Mouse (Mus musculus): ENCODE results near the gene Senp7. TPM values are rescaled to one million over a fixed set of nuclear protein-coding genes. Genes with fewer than 3 reads are reported as not detected.
"Not testable (repeated sequence)": the region's sequence is repeated elsewhere in the genome, so short reads cannot be mapped to it uniquely, and the experiment has no call there.

Senp7 gene
- polyA plus RNA-seq, 1 experiment from 2014 or later, result 7.4 TPM

DNA sequence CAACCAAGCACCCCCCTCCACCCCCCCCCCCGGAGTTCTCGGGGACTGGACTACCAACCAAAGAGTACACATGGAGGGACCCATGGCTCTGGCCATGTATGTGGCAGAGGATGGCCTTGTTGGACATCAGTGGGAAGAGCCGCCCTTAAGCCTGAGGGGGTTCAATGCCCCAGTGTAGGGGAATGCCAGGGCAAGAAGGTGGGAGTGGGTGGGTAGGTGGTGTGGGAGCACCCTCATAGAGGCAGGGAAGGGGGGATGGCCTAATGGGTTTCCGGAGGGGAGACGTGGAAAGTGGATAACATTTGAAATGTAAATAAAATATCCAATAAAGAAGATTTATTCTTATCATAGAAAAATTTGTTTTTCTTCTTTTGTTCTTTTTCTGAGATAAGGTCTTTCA is 89.5 kb downstream of the Senp7 start:
- H3K27ac ChIP-seq; H3K79me2 ChIP-seq (ENCODE audit: inconsistent target); H3K36me3 ChIP-seq (ENCODE audit: inconsistent target); H3K4me3 ChIP-seq (ENCODE audit: inconsistent target): not testable (repeated sequence)
- WGBS (ENCODE audit: missing documents), result 100% methylated on average over 3 of the region's 5 CpGs

DNA sequence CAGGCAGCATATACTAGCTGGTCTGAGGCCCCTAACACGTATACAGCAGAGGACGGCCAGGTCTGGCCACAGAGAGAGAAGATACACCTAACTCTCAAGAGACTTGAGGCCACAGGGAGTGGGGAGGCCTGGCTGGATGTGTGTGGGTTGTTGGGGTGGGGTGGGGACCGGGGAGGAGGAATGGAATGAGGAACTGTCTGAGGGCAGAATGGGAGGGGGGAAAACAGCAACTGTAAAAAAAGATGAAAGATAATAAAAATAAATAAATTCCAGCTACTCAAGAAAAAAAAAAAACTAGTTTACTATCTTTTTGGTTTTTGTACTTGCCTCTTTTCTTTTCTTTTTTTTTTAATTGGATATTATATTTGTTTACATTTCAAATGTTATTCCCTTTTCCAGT is 91.8 kb downstream of the Senp7 start:
- 65% methylated on average over 2 of the region's 3 CpGs for WGBS (ENCODE audit: missing documents)
- Histone ChIP-seq H3K4me3 (ENCODE audit: inconsistent target) (no peak overlapping the region), H3K79me2 (ENCODE audit: inconsistent target) (no peaks in the 10 kb centered on the region)

DNA sequence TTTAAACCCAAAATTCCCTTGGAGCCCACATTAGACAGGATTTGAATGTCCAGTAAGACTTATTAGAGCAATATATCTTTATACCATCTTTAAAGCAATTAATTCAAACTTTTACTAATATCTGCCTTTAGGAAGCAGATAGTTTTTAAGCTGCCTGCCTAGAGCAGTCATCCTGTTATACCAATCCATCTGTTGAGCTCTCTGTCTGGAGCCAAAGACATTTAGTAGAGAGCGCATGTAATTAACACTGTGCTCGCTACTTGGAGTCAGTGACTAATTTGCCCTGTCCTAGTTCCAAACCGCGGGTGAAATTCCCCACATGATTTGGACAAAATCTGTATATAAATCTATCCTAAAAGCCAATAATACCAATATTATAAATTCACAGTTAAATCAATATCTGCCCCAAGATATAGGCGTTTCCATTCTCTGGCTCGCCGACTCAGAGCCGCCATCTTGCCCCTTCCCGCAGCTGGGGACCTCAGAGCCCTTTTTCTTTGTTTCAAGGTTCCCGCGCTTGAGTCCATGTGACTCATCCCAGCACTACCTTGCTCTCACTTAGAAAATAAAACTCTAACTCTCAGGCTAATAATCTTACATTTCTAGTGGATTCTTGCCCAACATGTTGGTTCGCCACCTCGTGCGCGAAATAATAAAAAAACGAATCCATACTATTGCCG is 96.9 kb downstream of the Senp7 start:
- WGBS (ENCODE audit: missing documents), result 94% methylated on average over 17 of the region's 17 CpGs
- Histone ChIP-seq H3K36me3 (ENCODE audit: inconsistent target) (no peaks in the 10 kb centered on the region), H3K79me2 (ENCODE audit: inconsistent target) (no peaks in the 10 kb centered on the region), H3K27ac (no peak overlapping the region), H3K4me3 (ENCODE audit: inconsistent target) (no peak overlapping the region)

More for the DNA sequence above, 91.8 kb downstream of the Senp7 start:
- Histone ChIP-seq H3K27ac (no peak overlapping the region), H3K36me3 (ENCODE audit: inconsistent target) (no peaks in the 10 kb centered on the region)

DNA sequence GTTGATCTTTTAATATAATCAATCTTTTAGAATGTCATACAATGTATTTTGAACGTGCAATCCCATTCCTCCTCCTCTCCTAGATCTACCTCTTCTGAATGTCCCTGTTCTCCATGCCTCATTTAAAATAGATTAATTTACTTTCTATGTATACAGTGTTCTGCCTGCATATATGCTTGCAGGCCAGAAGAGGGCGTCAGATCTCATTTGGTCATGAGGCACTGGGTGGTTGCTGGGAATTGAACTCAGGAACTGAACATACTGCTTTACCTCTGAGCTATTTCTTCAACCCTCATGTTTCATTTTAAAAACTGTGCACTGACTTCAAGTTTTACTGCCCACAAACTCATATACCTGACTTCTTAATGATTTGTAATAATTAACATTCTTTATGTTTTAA is 99.5 kb downstream of the Senp7 start:
- Histone ChIP-seq H3K27ac (no peak overlapping the region), H3K36me3 (ENCODE audit: inconsistent target) (no peaks in the 10 kb centered on the region), H3K79me2 (ENCODE audit: inconsistent target) (no peaks in the 10 kb centered on the region), H3K4me3 (ENCODE audit: inconsistent target) (no peak overlapping the region)
- 88% methylated on average over 2 of the region's 2 CpGs for WGBS (ENCODE audit: missing documents)

DNA sequence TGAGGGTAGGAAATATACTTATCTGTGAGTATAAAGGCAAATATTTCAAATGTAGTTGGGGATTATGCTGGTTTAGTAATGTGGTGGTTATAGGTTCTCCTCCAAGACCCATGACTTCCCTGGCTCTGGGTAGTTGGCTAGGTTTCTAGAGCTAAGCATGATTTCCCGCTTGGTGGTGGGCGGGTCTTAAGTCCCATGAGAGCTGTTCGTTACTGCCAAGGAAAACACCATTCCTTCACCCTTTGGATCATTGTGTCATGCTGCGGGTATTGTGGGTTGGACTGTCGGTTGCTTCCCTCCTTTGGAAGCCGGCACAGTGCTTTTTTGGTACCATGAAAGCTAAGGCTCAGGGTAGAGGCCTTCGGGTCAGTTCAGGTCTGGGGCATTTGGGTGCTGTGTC is 115.3 kb downstream of the Senp7 start:
- no peak overlapping the region for H3K27ac ChIP-seq
- no peaks in the 10 kb centered on the region for H3K79me2 ChIP-seq (ENCODE audit: inconsistent target)
- H3K4me3 ChIP-seq (ENCODE audit: inconsistent target), result no peak overlapping the region
- peaks cover 10% of the 10 kb centered on the region; the same call in 1 of the 2 replicates for H3K36me3 ChIP-seq (ENCODE audit: inconsistent target)
- WGBS (ENCODE audit: missing documents), result over 99% methylated on average over 7 of the region's 7 CpGs

DNA sequence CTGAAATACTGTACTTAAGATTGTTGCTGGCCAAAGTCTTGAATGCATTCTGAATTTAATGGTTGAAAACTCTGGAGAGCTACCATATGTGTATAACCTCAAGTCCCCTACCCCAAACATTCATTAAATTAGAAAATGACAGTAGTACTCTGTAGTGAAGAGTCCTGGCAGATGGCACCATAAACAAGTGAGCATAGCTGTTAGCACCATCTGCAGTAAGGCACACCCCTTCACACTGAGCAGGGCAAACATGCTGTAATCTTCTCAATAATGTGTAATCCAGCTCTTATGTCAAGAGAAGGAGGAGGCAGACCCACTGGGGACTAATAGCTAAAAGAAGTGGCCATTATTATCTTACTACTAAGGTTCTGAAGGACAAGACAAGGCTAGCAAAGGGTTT is 122.1 kb downstream of the Senp7 start:
- Histone ChIP-seq H3K4me3 (ENCODE audit: inconsistent target) (no peak overlapping the region), H3K27ac (no peak overlapping the region), H3K79me2 (ENCODE audit: inconsistent target) (no peaks in the 10 kb centered on the region), H3K36me3 (ENCODE audit: inconsistent target) (peaks cover 29% of the 10 kb centered on the region; the same call in 1 of the 2 replicates)

DNA sequence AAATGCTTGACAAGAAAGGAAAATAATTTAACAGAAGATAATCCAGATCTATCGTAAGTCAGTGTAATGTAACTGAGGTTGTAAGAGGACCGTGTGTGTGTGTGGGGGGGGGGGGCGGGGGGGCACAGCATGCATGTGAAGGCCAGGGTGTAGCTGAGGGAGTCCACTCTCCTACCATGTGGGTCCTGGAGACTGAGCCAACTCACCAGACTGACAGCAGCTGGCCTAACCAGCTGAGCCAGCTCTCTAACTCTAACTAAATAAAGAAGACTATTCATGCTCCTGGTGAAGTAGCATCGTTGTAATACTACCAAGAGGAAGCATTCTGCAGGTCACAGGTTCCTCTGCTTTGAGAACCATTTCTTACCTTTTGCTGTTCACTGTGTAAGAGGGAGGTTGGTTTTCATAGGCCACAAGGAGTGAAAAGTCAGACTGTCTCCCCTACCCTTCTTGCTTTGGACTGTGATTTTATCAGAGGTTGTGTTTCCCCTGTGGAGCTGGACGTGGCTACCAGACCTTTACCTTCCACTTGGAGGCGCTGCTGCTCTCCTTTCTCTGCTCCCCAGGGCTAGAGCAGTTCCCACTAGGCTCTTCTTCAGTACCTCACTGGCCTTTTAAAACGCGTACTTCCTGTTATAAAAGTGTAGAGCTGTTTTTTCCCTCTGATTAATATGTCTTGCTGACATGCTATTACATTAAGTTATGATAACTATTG is 127.9 kb downstream of the Senp7 start:
- no peaks in the 10 kb centered on the region for H3K79me2 ChIP-seq (ENCODE audit: inconsistent target)
- 91% methylated on average over 8 of the region's 8 CpGs for WGBS (ENCODE audit: missing documents)
- no peak overlapping the region for H3K4me3 ChIP-seq (ENCODE audit: inconsistent target)
- peaks cover 29% of the 10 kb centered on the region; the same call in 1 of the 2 replicates for H3K36me3 ChIP-seq (ENCODE audit: inconsistent target)
- H3K27ac ChIP-seq, result no peak overlapping the region

DNA sequence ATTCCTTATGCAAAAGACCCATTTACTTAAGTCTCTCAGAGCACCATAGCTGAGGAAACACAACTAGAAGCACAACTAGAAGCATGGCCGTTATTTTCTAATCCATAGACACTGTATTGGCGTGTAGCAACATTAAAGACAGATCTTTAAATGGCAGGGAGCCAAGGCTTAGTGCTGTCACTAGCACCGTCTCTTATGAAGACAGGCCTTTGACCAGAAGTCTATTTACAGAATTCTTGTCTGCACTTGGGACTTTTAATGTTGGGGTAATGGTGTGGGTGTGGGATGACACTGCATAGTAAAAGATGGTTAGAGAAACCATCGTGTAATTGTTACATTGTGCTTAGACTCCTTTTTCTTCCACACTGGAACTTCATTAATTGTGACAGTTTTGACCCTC is 138.7 kb downstream of the Senp7 start:
- no peak overlapping the region for H3K27ac ChIP-seq
- WGBS (ENCODE audit: missing documents), result 93% methylated on average over 4 of the region's 4 CpGs
- no peaks in the 10 kb centered on the region for H3K79me2 ChIP-seq (ENCODE audit: inconsistent target)
- peaks cover 20% of the 10 kb centered on the region; the same call in 1 of the 2 replicates for H3K36me3 ChIP-seq (ENCODE audit: inconsistent target)
- no peak overlapping the region for H3K4me3 ChIP-seq (ENCODE audit: inconsistent target)

DNA sequence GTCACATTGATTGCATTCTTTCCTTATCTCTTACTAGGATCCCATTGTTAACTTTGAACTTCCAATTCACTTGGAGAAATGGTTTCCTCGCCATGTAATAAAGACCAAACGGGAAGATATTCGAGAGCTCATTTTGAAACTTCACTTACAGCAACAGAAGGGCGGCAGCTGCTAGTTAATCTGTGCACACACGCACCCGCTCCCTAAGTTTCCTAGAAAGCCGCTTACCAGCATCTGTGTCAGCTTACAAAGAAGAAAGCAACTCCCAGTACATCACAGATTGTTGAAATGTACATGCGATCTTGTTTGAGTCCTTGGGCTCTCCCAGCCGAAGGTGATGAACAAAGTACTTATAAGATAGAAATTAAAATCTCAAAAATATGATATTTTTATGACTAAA is 140.1 kb downstream of the Senp7 start:
- Histone ChIP-seq H3K36me3 (ENCODE audit: inconsistent target) (peaks cover 20% of the 10 kb centered on the region; the same call in 1 of the 2 replicates), H3K4me3 (ENCODE audit: inconsistent target) (no peak overlapping the region), H3K79me2 (ENCODE audit: inconsistent target) (no peaks in the 10 kb centered on the region), H3K27ac (no peak overlapping the region)
- WGBS (ENCODE audit: missing documents), result 97% methylated on average over 9 of the region's 9 CpGs

DNA sequence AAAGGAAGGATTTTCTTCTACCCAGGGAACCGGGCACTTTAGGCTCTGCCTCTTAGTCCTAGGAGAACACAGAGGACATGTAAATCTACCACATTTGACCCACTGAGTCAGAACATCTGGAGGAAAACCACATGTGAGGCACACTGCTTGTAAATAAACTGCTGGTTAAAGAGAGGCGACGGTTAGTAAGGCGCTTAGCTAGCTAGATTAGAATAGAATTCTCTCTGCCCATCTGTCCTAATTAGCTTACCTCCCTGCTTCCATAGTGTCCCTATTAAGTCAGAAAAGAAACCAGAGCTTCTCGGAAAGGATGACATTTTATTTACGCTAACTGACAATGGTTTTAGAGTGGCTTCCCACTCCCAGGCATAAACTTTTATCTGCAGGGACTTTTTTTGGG is 155.9 kb downstream of the Senp7 start, which contains the start of gene Impg2:
Impg2 (plus strand) TSS at position 263 of the 400 bp plus-strand sequence.
- WGBS (ENCODE audit: missing documents), result 95% methylated on average over 6 of the region's 6 CpGs
- no peak within 1 kb of the TSS for H3K4me3 ChIP-seq (ENCODE audit: inconsistent target)
- H3K79me2 ChIP-seq (ENCODE audit: inconsistent target), result no peaks in the 10 kb centered on the region
- H3K36me3 ChIP-seq (ENCODE audit: inconsistent target), result no peaks in the 10 kb centered on the region
- no peak within 1 kb of the TSS for H3K27ac ChIP-seq

DNA sequence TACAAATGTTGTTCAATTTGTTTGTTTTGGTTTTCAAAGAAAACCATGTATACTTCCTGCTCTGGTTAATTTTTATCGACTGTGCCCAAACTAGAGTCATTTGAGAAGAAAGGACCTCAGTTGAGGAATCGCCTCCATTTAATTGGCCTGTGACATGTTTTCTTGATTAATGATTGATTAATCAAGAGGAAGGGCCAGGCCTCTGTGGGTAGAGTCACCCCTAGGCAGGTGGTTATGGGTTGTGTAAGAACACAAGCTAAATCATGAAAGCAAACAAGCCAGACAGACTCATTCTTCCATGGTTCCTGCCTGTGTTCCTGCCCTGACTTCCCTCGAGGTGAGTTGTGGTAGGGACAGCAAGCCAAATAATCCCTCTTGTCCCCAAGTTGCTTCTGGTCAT is 164.6 kb downstream of the Senp7 start:
- no peaks in the 10 kb centered on the region for H3K36me3 ChIP-seq (ENCODE audit: inconsistent target)
- WGBS (ENCODE audit: missing documents), result 84% methylated on average over 3 of the region's 3 CpGs
- no peak overlapping the region for H3K27ac ChIP-seq
- H3K79me2 ChIP-seq (ENCODE audit: inconsistent target), result no peaks in the 10 kb centered on the region
- H3K4me3 ChIP-seq (ENCODE audit: inconsistent target), result no peak overlapping the region

DNA sequence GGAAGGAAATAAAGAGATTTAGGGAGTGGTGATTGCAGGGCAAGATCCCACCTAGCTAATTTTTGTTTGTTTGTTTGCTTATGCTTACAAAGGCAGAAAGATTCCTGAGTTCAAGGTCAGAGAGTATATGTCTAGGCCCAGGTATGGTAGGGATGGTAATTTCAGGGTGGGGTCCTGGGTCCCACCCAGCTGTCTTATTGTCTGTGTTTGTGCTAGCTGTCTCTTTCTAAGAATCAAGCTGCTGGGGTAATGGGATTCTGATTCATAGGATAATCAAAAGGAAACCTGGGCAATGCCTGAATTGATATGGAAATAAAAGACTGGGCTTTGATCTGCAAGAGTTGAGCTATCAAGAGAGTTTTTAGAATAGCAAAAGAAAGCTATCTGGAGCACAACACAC is 179.5 kb downstream of the Senp7 start:
- H3K27ac ChIP-seq, result no peak overlapping the region
- H3K4me3 ChIP-seq (ENCODE audit: inconsistent target), result no peak overlapping the region
- H3K79me2 ChIP-seq (ENCODE audit: inconsistent target), result no peaks in the 10 kb centered on the region
- H3K36me3 ChIP-seq (ENCODE audit: inconsistent target), result no peaks in the 10 kb centered on the region

DNA sequence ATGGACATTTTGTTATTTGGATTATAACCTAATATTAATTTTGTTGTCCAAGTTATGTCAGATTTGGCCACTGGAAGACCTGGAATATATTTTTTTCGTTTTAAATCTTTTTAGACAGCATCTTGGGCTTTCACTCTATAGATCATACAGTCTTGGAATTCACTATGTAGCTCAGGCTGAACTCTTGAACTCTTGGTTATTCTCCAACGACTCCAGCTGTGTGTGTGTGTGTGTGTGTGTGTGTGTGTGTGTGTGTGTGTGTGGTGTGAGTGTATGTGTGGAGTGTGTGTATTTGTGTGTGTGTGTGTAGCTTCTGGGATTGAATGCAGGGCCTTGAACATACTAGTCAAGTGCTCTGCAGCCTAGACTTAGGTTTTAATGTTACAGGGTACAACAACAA is 181.3 kb downstream of the Senp7 start:
- no peak overlapping the region for H3K4me3 ChIP-seq (ENCODE audit: inconsistent target)
- no peak overlapping the region for H3K27ac ChIP-seq
- 61% methylated on average over 2 of the region's 2 CpGs for WGBS (ENCODE audit: missing documents)
- H3K36me3 ChIP-seq (ENCODE audit: inconsistent target), result no peaks in the 10 kb centered on the region
- no peaks in the 10 kb centered on the region for H3K79me2 ChIP-seq (ENCODE audit: inconsistent target)

DNA sequence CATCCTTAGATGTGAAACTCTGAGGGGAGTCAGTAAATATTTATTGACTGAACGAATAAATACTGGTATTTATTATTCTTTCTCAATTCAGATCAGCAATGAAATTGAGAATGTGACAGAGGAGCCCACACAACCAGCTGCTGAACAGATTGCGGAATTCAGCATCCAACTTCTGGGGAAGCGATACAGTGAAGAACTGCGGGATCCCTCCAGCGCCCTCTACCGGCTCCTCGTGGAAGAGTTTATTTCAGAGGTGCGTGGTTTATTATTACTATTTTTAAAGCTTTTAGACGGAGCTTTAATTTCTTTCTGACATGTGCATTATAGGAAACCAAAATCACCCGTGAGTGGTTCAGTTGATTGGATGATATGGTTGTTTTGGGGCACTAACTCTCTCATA is 183.2 kb downstream of the Senp7 start:
- H3K4me3 ChIP-seq (ENCODE audit: inconsistent target), result no peak overlapping the region
- H3K36me3 ChIP-seq (ENCODE audit: inconsistent target), result no peaks in the 10 kb centered on the region
- no peak overlapping the region for H3K27ac ChIP-seq
- H3K79me2 ChIP-seq (ENCODE audit: inconsistent target), result no peaks in the 10 kb centered on the region
- WGBS (ENCODE audit: missing documents), result 67% methylated on average over 10 of the region's 10 CpGs

DNA sequence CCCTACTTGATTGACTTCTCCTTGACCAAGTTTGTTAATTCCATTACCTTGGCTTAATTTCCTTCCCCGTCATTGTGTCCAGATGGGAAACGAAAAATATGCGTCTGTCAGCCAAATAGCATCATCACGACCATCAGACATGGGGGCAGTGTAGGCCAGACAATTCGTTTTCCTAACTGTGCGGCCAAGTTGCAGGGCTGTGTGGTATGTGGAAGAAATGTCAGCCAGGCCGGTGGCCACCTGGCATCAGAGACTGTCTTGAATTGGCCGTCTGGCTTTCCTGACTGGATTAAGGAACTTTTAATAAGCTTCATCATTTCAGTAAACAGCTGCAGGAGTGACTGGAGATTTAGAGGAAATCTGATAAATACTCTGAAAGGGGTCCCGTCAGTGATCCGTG is 184.6 kb downstream of the Senp7 start:
- no peak overlapping the region for H3K27ac ChIP-seq
- 92% methylated on average over 10 of the region's 10 CpGs for WGBS (ENCODE audit: missing documents)

More for the DNA sequence above, 184.6 kb downstream of the Senp7 start:
- Histone ChIP-seq H3K36me3 (ENCODE audit: inconsistent target) (no peaks in the 10 kb centered on the region), H3K79me2 (ENCODE audit: inconsistent target) (no peaks in the 10 kb centered on the region), H3K4me3 (ENCODE audit: inconsistent target) (no peak overlapping the region)

Measured in macrophage (primary cell).